Mouse (Mus musculus) hindbrain, embryonic 12.5 days (tissue): Measurements from ENCODE around the gene Sort1. TPM values are rescaled to one million over a fixed set of nuclear protein-coding genes. Genes with fewer than 3 reads are reported as not detected.

ENCODE experiments used
- ATAC-seq: fragments of 200-750 bp; cut with Nextera tagmentation; 2 replicates; pipeline ENCODE4 v1.8.0; 2017; ENCODE audit warnings: moderate TSS enrichment; ENCODE audit not compliant: low FRiP score
- H3K27ac ChIP-seq: fragments of 300-500 bp; sonication (generic); 2 replicates; pipeline ENCODE4 v1.5.1; 2016; ENCODE audit warnings: mild to moderate bottlenecking
- H3K27me3 ChIP-seq: fragments of 300-500 bp; sonication (generic); 2 replicates; pipeline ENCODE4 v1.6.1; 2016; ENCODE audit warnings: mild to moderate bottlenecking
- H3K36me3 ChIP-seq: fragments of 300-500 bp; sonication (generic); 2 replicates; pipeline ENCODE4 v1.6.1; 2016; ENCODE audit warnings: mild to moderate bottlenecking
- H3K4me1 ChIP-seq: fragments of 300-500 bp; sonication (generic); 2 replicates; pipeline ENCODE4 v1.6.1; 2016
- H3K4me2 ChIP-seq: fragments of 300-500 bp; sonication (generic); replicated peaks from 2 replicates; pipeline ENCODE4 v1.6.1; 2016; ENCODE audit warnings: mild to moderate bottlenecking
- H3K4me3 ChIP-seq: fragments of 300-500 bp; sonication (generic); 2 replicates; pipeline ENCODE4 v1.5.1; 2016; ENCODE audit warnings: mild to moderate bottlenecking
- H3K9ac ChIP-seq: fragments of 300-500 bp; sonication (generic); 2 replicates; pipeline ENCODE4 v1.6.1; 2016; ENCODE audit warnings: mild to moderate bottlenecking, moderate library complexity
- H3K9me3 ChIP-seq: fragments of 300-500 bp; sonication (generic); replicated peaks from 2 replicates; pipeline ENCODE4 v1.6.1; 2016; ENCODE audit warnings: mild to moderate bottlenecking
- WGBS: fragments of 180-500 bp; shearing (Covaris S2); methylation state at CpG from one replicate; pipeline ENCODE4 v1.1.7; 2016; 5-methylcytosine and 5-hydroxymethylcytosine counted together
- polyA plus RNA-seq: library from polyadenylated mRNA; unstranded; fragments of >200 nt; fragmentation: Nextera tagmentation; extraction: Ambion mirVana; gene quantifications from 2 replicates; pipeline ENCODE4 v1.2.1, GENCODE M21; 2016

The Sort1 gene
- polyA plus RNA-seq, 1 experiment from 2014 or later = 35.0 TPM

- peak overlapping the region; percentile 62 for H3K27ac ChIP-seq
- peak overlapping the region; percentile 36 for H3K4me2 ChIP-seq
- WGBS = 37% methylated on average over 22 of the region's 22 CpGs
Measured at GRCm38 (mm10) chr3:108401692-108402527, 118.0 kb downstream of the Sort1 start.

GRCm38 (mm10) chr3:108402528-108402920 lies 118.6 kb downstream of the Sort1 start:
- 83% methylated on average over 15 of the region's 15 CpGs for WGBS
- Histone ChIP-seq H3K9ac (peak overlapping the region; percentile 27; the same call in 1 of the 2 replicates), H3K9me3 (no peaks in the 10 kb centered on the region), H3K4me2 (no peak overlapping the region), H3K4me1 (peaks cover 49% of the 10 kb centered on the region), H3K4me3 (no peak overlapping the region), H3K27ac (peak overlapping the region; percentile 62), H3K36me3 (peaks cover 93% of the 10 kb centered on the region), H3K27me3 (no peaks in the 10 kb centered on the region)
- no peak for ATAC-seq

More at GRCm38 (mm10) chr3:108401692-108402527, 118.0 kb downstream of the Sort1 start:
- peaks cover 93% of the 10 kb centered on the region for H3K36me3 ChIP-seq
- ATAC-seq = peak; percentile 77
- peak overlapping the region; percentile 27; the same call in 1 of the 2 replicates for H3K9ac ChIP-seq
- H3K4me3 ChIP-seq = 0 out of 2 replicates have a peak overlapping the region, but pooled peaks have one; percentile 6
- H3K9me3 ChIP-seq = no peaks in the 10 kb centered on the region
- H3K4me1 ChIP-seq = peaks cover 44% of the 10 kb centered on the region
- no peaks in the 10 kb centered on the region for H3K27me3 ChIP-seq

GRCm38 (mm10) chr3:108405536-108406305 lies 121.8 kb downstream of the Sort1 start:
- Histone ChIP-seq H3K27me3 (no peaks in the 10 kb centered on the region), H3K9ac (peak overlapping the region; percentile 51), H3K4me3 (no peak overlapping the region), H3K4me1 (peaks cover 77% of the 10 kb centered on the region), H3K9me3 (no peaks in the 10 kb centered on the region), H3K4me2 (peak overlapping the region; percentile 27), H3K36me3 (peaks cover 81% of the 10 kb centered on the region), H3K27ac (peak overlapping the region; percentile 87)
- WGBS = 24% methylated on average over 14 of the region's 14 CpGs
- peak; percentile 36 for ATAC-seq

- H3K4me1 ChIP-seq = peaks cover 84% of the 10 kb centered on the region
- H3K36me3 ChIP-seq = peaks cover 75% of the 10 kb centered on the region
- no peak overlapping the region for H3K4me3 ChIP-seq
- H3K27me3 ChIP-seq = no peaks in the 10 kb centered on the region
- peak overlapping the region; percentile 87 for H3K27ac ChIP-seq
- H3K4me2 ChIP-seq = peak overlapping the region; percentile 27; the same call in 1 of the 2 replicates
- ATAC-seq = no peak
- H3K9ac ChIP-seq = peak overlapping the region; percentile 51
- H3K9me3 ChIP-seq = no peaks in the 10 kb centered on the region
- 76% methylated on average over 24 of the region's 24 CpGs for WGBS
Measured at GRCm38 (mm10) chr3:108406306-108406885, 122.5 kb downstream of the Sort1 start.

- H3K9ac ChIP-seq = 0 out of 2 replicates have a peak overlapping the region, but pooled peaks have one; percentile 41
- H3K4me3 ChIP-seq = no peak overlapping the region
- peak overlapping the region; percentile 48; the same call in 1 of the 2 replicates for H3K27ac ChIP-seq
- 84% methylated on average over 8 of the region's 8 CpGs for WGBS
- H3K4me1 ChIP-seq = peaks cover 90% of the 10 kb centered on the region
- H3K9me3 ChIP-seq = peaks cover 5% of the 10 kb centered on the region; the same call in 1 of the 2 replicates
- ATAC-seq = no peak
- no peaks in the 10 kb centered on the region for H3K27me3 ChIP-seq
- H3K4me2 ChIP-seq = peak overlapping the region; percentile 70
- peaks cover 73% of the 10 kb centered on the region for H3K36me3 ChIP-seq
Measured at GRCm38 (mm10) chr3:108408517-108409008, 124.7 kb downstream of the Sort1 start.

GRCm38 (mm10) chr3:108409656-108410358 lies 125.9 kb downstream of the Sort1 start:
- Histone ChIP-seq H3K9ac (peak overlapping the region; percentile 77), H3K27ac (peak overlapping the region; percentile 99), H3K27me3 (no peaks in the 10 kb centered on the region), H3K9me3 (peaks cover 5% of the 10 kb centered on the region; the same call in 1 of the 2 replicates), H3K4me2 (peak overlapping the region; percentile 70), H3K4me3 (peak overlapping the region; percentile 38), H3K36me3 (peaks cover 73% of the 10 kb centered on the region), H3K4me1 (peaks cover 92% of the 10 kb centered on the region)
- peak; percentile 0; the same call in 1 of the 2 replicates for ATAC-seq
- 24% methylated on average over 8 of the region's 8 CpGs for WGBS

GRCm38 (mm10) chr3:108410359-108410714 lies 126.5 kb downstream of the Sort1 start:
- peaks cover 92% of the 10 kb centered on the region for H3K4me1 ChIP-seq
- H3K9me3 ChIP-seq = peaks cover 5% of the 10 kb centered on the region; the same call in 1 of the 2 replicates
- peak overlapping the region; percentile 38 for H3K4me3 ChIP-seq
- peak overlapping the region; percentile 70 for H3K4me2 ChIP-seq
- peak overlapping the region; percentile 99 for H3K27ac ChIP-seq
- peak overlapping the region; percentile 77 for H3K9ac ChIP-seq
- peaks cover 70% of the 10 kb centered on the region for H3K36me3 ChIP-seq
- WGBS = 12% methylated on average over 5 of the region's 5 CpGs
- peak; percentile 47 for ATAC-seq
- H3K27me3 ChIP-seq = no peaks in the 10 kb centered on the region

Other genes starting within 250 kb of the Sort1 start
- gene Gstm4, start 239.2 kb upstream of the Sort1 start, polyA plus RNA-seq = 12.1 and 12.5 TPM in 2 replicates
- 46.5 and 50.2 TPM in 2 replicates for gene Ampd2, start 197.4 kb upstream of the Sort1 start, polyA plus RNA-seq
- 0.33 and 0.37 TPM in 2 replicates for gene Gnat2, start 191.3 kb upstream of the Sort1 start, polyA plus RNA-seq
- 193 and 201 TPM in 2 replicates for gene Gnai3, start 137.9 kb upstream of the Sort1 start, polyA plus RNA-seq
- gene Gpr61, start 129.2 kb upstream of the Sort1 start, polyA plus RNA-seq = 0.72 and 1.2 TPM in 2 replicates
- gene Amigo1, start 97.7 kb upstream of the Sort1 start, polyA plus RNA-seq = 10.7 and 13.1 TPM in 2 replicates
- gene Cyb561d1, start 82.9 kb upstream of the Sort1 start, polyA plus RNA-seq = 5.0 and 5.6 TPM in 2 replicates
- 27.6 and 29.6 TPM in 2 replicates for gene Atxn7l2, start 73.1 kb upstream of the Sort1 start, polyA plus RNA-seq
- gene Sypl2, start 57.4 kb upstream of the Sort1 start, polyA plus RNA-seq = 0.58 and 0.72 TPM in 2 replicates
- 205 and 218 TPM in 2 replicates for gene Psma5, start 27.2 kb upstream of the Sort1 start, polyA plus RNA-seq
- gene Mybphl, start 80.8 kb downstream of the Sort1 start, polyA plus RNA-seq = not detected in 2 replicates
- gene Psrc1, start 99.8 kb downstream of the Sort1 start, polyA plus RNA-seq = 39.4 and 41.0 TPM in 2 replicates
- gene Celsr2, start 131.5 kb downstream of the Sort1 start, polyA plus RNA-seq = 63.3 and 75.2 TPM in 2 replicates
- 186 and 188 TPM in 2 replicates for gene Sars, start 161.1 kb downstream of the Sort1 start, polyA plus RNA-seq